Mouse (Mus musculus): Measurements from ENCODE around the gene 4933428G20Rik. TPM values are rescaled to one million over a fixed set of nuclear protein-coding genes. Genes with fewer than 3 reads are reported as not detected.

Gene 4933428G20Rik
- polyA plus RNA-seq, 1 experiment from 2014 or later: 0.10 TPM

- peak; percentile 75 for ATAC-seq
- TF ChIP-seq CTCF (IDR thresholded peaks at IDR 0.05; ENCODE audit: low read depth): no peak
- peaks cover 22% of the 10 kb centered on the region for H3K27me3 ChIP-seq (replicated peaks; ENCODE audit: control insufficient read depth, insufficient read depth, low read length)
- no peak overlapping the region for H3K4me3 ChIP-seq (ENCODE audit: low read depth, low read length)
- H3K27ac ChIP-seq (ENCODE audit: low read depth, low read length): peak overlapping the region; percentile 46
- WGBS: 46% methylated on average over 18 of the region's 18 CpGs
- 0 out of 2 replicates have a peak, but pooled peaks cover 4% of the 10 kb centered on the region for H3K4me1 ChIP-seq (replicated peaks; ENCODE audit: control insufficient read depth, insufficient read depth, low read length)
- no peak overlapping the region for H3K9ac ChIP-seq (ENCODE audit: low read depth, low read length)
- no peaks in the 10 kb centered on the region for H3K9me3 ChIP-seq (ENCODE audit: control insufficient read depth)
- H3K4me2 ChIP-seq (replicated peaks; ENCODE audit: low read depth): no peak overlapping the region
- no peaks in the 10 kb centered on the region for H3K36me3 ChIP-seq (ENCODE audit: control insufficient read depth, insufficient read depth)
These were observed 28.2 kb upstream of the 4933428G20Rik start for GRCm38 (mm10) chr11:97528282-97528808.

- Histone ChIP-seq H3K9me3 (ENCODE audit: control insufficient read depth) (no peaks in the 10 kb centered on the region), H3K4me3 (ENCODE audit: low read depth, low read length) (no peak overlapping the region), H3K36me3 (ENCODE audit: control insufficient read depth, insufficient read depth) (no peaks in the 10 kb centered on the region), H3K9ac (ENCODE audit: low read depth, low read length) (no peak overlapping the region), H3K27ac (ENCODE audit: low read depth, low read length) (no peak overlapping the region), H3K4me1 (replicated peaks; ENCODE audit: control insufficient read depth, insufficient read depth, low read length) (0 out of 2 replicates have a peak, but pooled peaks cover 4% of the 10 kb centered on the region), H3K27me3 (replicated peaks; ENCODE audit: control insufficient read depth, insufficient read depth, low read length) (0 out of 2 replicates have a peak, but pooled peaks cover 3% of the 10 kb centered on the region), H3K4me2 (replicated peaks; ENCODE audit: low read depth) (no peak overlapping the region)
- ATAC-seq: no peak
- no peak for TF ChIP-seq CTCF (IDR thresholded peaks at IDR 0.05; ENCODE audit: low read depth)
- 92% methylated on average over 6 of the region's 6 CpGs for WGBS
These were observed 25.2 kb upstream of the 4933428G20Rik start for GRCm38 (mm10) chr11:97525313-97525712.

- no peak overlapping the region for H3K27ac ChIP-seq (ENCODE audit: low read depth, low read length)
- TF ChIP-seq CTCF (IDR thresholded peaks at IDR 0.05; ENCODE audit: low read depth): no peak
- 0 out of 2 replicates have a peak, but pooled peaks cover 4% of the 10 kb centered on the region for H3K4me1 ChIP-seq (replicated peaks; ENCODE audit: control insufficient read depth, insufficient read depth, low read length)
- no peak overlapping the region for H3K4me2 ChIP-seq (replicated peaks; ENCODE audit: low read depth)
- no peak for ATAC-seq
- WGBS: 46% methylated on average over 9 of the region's 9 CpGs
- no peaks in the 10 kb centered on the region for H3K27me3 ChIP-seq (replicated peaks; ENCODE audit: control insufficient read depth, insufficient read depth, low read length)
- H3K36me3 ChIP-seq (ENCODE audit: control insufficient read depth, insufficient read depth): no peaks in the 10 kb centered on the region
- no peak overlapping the region for H3K4me3 ChIP-seq (ENCODE audit: low read depth, low read length)
- no peaks in the 10 kb centered on the region for H3K9me3 ChIP-seq (ENCODE audit: control insufficient read depth)
- H3K9ac ChIP-seq (ENCODE audit: low read depth, low read length): no peak overlapping the region
These were observed 24.2 kb upstream of the 4933428G20Rik start for GRCm38 (mm10) chr11:97524306-97524705.

- 0 out of 2 replicates have a peak, but pooled peaks cover 4% of the 10 kb centered on the region for H3K4me1 ChIP-seq (replicated peaks; ENCODE audit: control insufficient read depth, insufficient read depth, low read length)
These were observed 23.7 kb upstream of the 4933428G20Rik start for GRCm38 (mm10) chr11:97523827-97524261.

GRCm38 (mm10) chr11:97523107-97523506, 23.0 kb upstream of the 4933428G20Rik start:
- H3K4me1 ChIP-seq (replicated peaks; ENCODE audit: control insufficient read depth, insufficient read depth, low read length): no peaks in the 10 kb centered on the region
- TF ChIP-seq CTCF (IDR thresholded peaks at IDR 0.05; ENCODE audit: low read depth): no peak
- 86% methylated on average over 14 of the region's 14 CpGs for WGBS
- no peak overlapping the region for H3K27ac ChIP-seq (ENCODE audit: low read depth, low read length)
- no peaks in the 10 kb centered on the region for H3K9me3 ChIP-seq (ENCODE audit: control insufficient read depth)
- H3K9ac ChIP-seq (ENCODE audit: low read depth, low read length): no peak overlapping the region
- ATAC-seq: no peak
- H3K27me3 ChIP-seq (replicated peaks; ENCODE audit: control insufficient read depth, insufficient read depth, low read length): no peaks in the 10 kb centered on the region
- H3K4me2 ChIP-seq (replicated peaks; ENCODE audit: low read depth): no peak overlapping the region
- H3K36me3 ChIP-seq (ENCODE audit: control insufficient read depth, insufficient read depth): no peaks in the 10 kb centered on the region
- no peak overlapping the region for H3K4me3 ChIP-seq (ENCODE audit: low read depth, low read length)

More at GRCm38 (mm10) chr11:97523827-97524261, 23.7 kb upstream of the 4933428G20Rik start:
- no peak overlapping the region for H3K27ac ChIP-seq (ENCODE audit: low read depth, low read length)
- TF ChIP-seq CTCF (IDR thresholded peaks at IDR 0.05; ENCODE audit: low read depth): no peak
- no peak for ATAC-seq
- H3K4me3 ChIP-seq (ENCODE audit: low read depth, low read length): no peak overlapping the region
- WGBS: 17% methylated on average over 1 of the region's 1 CpGs
- H3K36me3 ChIP-seq (ENCODE audit: control insufficient read depth, insufficient read depth): no peaks in the 10 kb centered on the region
- no peaks in the 10 kb centered on the region for H3K27me3 ChIP-seq (replicated peaks; ENCODE audit: control insufficient read depth, insufficient read depth, low read length)
- H3K4me2 ChIP-seq (replicated peaks; ENCODE audit: low read depth): no peak overlapping the region
- H3K9ac ChIP-seq (ENCODE audit: low read depth, low read length): no peak overlapping the region
- no peaks in the 10 kb centered on the region for H3K9me3 ChIP-seq (ENCODE audit: control insufficient read depth)

- WGBS: 88% methylated on average over 29 of the region's 29 CpGs
- no peak overlapping the region for H3K4me3 ChIP-seq (ENCODE audit: low read depth, low read length)
- H3K4me1 ChIP-seq (replicated peaks; ENCODE audit: control insufficient read depth, insufficient read depth, low read length): no peaks in the 10 kb centered on the region
- no peak overlapping the region for H3K27ac ChIP-seq (ENCODE audit: low read depth, low read length)
- no peak for ATAC-seq
- H3K4me2 ChIP-seq (replicated peaks; ENCODE audit: low read depth): no peak overlapping the region
- H3K9ac ChIP-seq (ENCODE audit: low read depth, low read length): no peak overlapping the region
- no peak for TF ChIP-seq CTCF (IDR thresholded peaks at IDR 0.05; ENCODE audit: low read depth)
- no peaks in the 10 kb centered on the region for H3K36me3 ChIP-seq (ENCODE audit: control insufficient read depth, insufficient read depth)
- H3K9me3 ChIP-seq (ENCODE audit: control insufficient read depth): no peaks in the 10 kb centered on the region
- no peaks in the 10 kb centered on the region for H3K27me3 ChIP-seq (replicated peaks; ENCODE audit: control insufficient read depth, insufficient read depth, low read length)
These were observed 21.8 kb upstream of the 4933428G20Rik start for GRCm38 (mm10) chr11:97521741-97522474.

Measured in intestine, postnatal 0 days (tissue).